Mouse (Mus musculus): ENCODE data around the gene Nat8.
"Not testable (repeated sequence)": the region's sequence is repeated elsewhere in the genome, so short reads cannot be mapped to it uniquely, and the experiment has no call there.

DNA sequence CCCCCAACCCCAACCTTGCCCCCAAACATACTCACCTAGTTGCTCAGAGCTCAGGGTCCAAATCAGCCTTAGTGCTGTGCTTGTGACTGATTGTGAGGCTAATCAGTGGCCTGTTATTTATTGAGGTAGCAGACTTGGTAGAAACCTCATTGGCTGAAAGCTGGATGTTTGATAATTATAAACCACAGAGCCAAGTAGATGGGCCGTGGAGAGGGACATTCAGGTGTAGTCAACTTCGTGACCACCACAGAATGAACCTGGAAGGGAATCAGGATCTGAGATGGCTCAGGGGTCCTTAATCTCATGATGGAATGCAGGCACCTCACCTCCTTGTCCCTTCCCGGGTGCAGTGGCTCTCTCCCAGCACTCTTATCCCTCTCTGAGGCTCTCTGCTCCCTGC, 22.1 kb downstream of the Nat8 start:
- TF ChIP-seq E2F4 (IDR thresholded peaks at IDR 0.05; ENCODE audit: insufficient read depth); POLR2A (IDR thresholded peaks at IDR 0.05; ENCODE audit: insufficient read length, low read depth); USF1 (IDR thresholded peaks at IDR 0.05; ENCODE audit: low read depth); MYOG (IDR thresholded peaks at IDR 0.05; ENCODE audit: control insufficient read depth in 1 of 3, insufficient read depth in 1 of 3, insufficient read length in 2 of 3, low read depth in 2 of 3); TCF3 (IDR thresholded peaks at IDR 0.05; ENCODE audit: insufficient read length, low read depth); MAX (IDR thresholded peaks at IDR 0.05; ENCODE audit: low read depth); TCF12 (IDR thresholded peaks at IDR 0.05; ENCODE audit: insufficient read depth, poor library complexity, severe bottlenecking); MYOD1 (IDR thresholded peaks at IDR 0.05; ENCODE audit: control insufficient read depth in 1 of 3, insufficient read length in 2 of 3, low read depth in 2 of 3): not testable (repeated sequence)
